Mouse (Mus musculus) hindbrain, postnatal 0 days (tissue): ENCODE measurements around the gene Arsj. TPM values are rescaled to one million over a fixed set of nuclear protein-coding genes. Genes with fewer than 3 reads are reported as not detected.

Source experiments
- ATAC-seq: fragments of 200-750 bp; cut with Nextera tagmentation; 2 replicates; pipeline ENCODE4 v1.8.0; 2017; ENCODE audit warnings: mild to moderate bottlenecking, moderate TSS enrichment, moderate library complexity
- DNase-seq: peaks from one replicate; pipeline ENCODE4 v3.0.0-alpha.2; 2015; ENCODE audit warnings: low spot score
- H3K27ac ChIP-seq: fragments of 300-500 bp; sonication (generic); 2 replicates; pipeline ENCODE4 v1.5.1; 2014; ENCODE audit warnings: mild to moderate bottlenecking
- H3K27me3 ChIP-seq: fragments of 300-500 bp; sonication (generic); 2 replicates; pipeline ENCODE4 v1.6.1; 2014; ENCODE audit warnings: low read length, mixed read lengths; ENCODE audit not compliant: insufficient read depth
- H3K36me3 ChIP-seq: fragments of 300-500 bp; sonication (generic); 2 replicates; pipeline ENCODE4 v1.6.1; 2014; ENCODE audit warnings: low read length, mixed read lengths; ENCODE audit not compliant: insufficient read depth
- H3K4me1 ChIP-seq: fragments of 300-500 bp; sonication (generic); 2 replicates; pipeline ENCODE4 v1.6.1; 2014; ENCODE audit warnings: antibody characterized with exemption, low read length, mixed read lengths; ENCODE audit not compliant: insufficient read depth
- H3K4me2 ChIP-seq: fragments of 300-500 bp; sonication (generic); 2 replicates; pipeline ENCODE4 v1.6.1; 2014; ENCODE audit warnings: low read depth, mild to moderate bottlenecking, low read length, moderate library complexity, mixed read lengths
- H3K4me3 ChIP-seq: fragments of 300-500 bp; sonication (generic); 2 replicates; pipeline ENCODE4 v1.5.1; 2014; ENCODE audit warnings: low read length
- H3K9ac ChIP-seq: fragments of 300-500 bp; sonication (generic); replicated peaks from 2 replicates; pipeline ENCODE4 v1.6.1; 2014; ENCODE audit warnings: mild to moderate bottlenecking, low read length, moderate library complexity, mixed read lengths
- H3K9me3 ChIP-seq: fragments of 300-500 bp; sonication (generic); 2 replicates; pipeline ENCODE4 v1.6.1; 2016; ENCODE audit warnings: low read length, mixed read lengths
- CTCF ChIP-seq: IDR thresholded peaks from 2 replicates; pipeline ENCODE4 v1.5.1; 2016; ENCODE audit warnings: antibody characterized with exemption, control low read depth, low read depth
- WGBS: fragments of 180-500 bp; shearing (Covaris S2); extraction: QIAGEN DNeasy Blood & Tissue Kit; methylation state at CpG from one replicate; pipeline ENCODE4 v1.1.7; 2014; 5-methylcytosine and 5-hydroxymethylcytosine counted together
- polyA plus RNA-seq: library from polyadenylated mRNA; unstranded; fragments of >200 nt; fragmentation: Nextera tagmentation; extraction: Ambion mirVana; gene quantifications from 2 replicates; pipeline ENCODE4 v1.2.1, GENCODE M21; 2015
- total RNA-seq: library from RNA; depleted of rRNA; stranded (reverse); fragments of >200 nt; gene quantifications from 2 replicates; pipeline ENCODE4 v1.2.3, GENCODE M21; 2014; rRNA removed

Arsj gene
- total and polyA plus RNA-seq, 2 experiments from 2014 or later: 0.65 to 1.7 TPM

GRCm38 (mm10) chr3:126463119-126463815 is 99.8 kb downstream of the Arsj start:
- ATAC-seq (peak; percentile 70; the same call in 1 of the 2 replicates), DNase-seq (peak; percentile 37)
- no peak for TF ChIP-seq CTCF

DNA sequence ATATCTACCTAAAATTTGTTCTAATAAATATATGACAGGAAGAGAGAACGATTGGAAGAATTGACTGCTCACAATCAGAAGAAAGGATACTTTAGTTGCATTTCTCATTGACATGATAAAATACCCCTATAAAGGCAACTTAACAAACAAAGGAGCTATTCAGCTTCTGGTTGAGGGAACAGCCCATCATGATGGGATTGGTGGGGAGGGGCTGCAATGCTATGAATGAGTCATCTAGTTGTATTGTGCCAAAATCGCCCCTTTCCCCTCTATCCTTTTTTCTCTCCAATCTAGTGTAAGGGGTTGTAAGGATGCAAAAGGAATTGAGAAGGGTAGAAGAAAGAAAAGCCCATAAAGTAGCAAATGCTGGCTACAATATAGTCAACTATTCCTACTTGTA is 100.8 kb downstream of the Arsj start:
- no peak for DNase-seq
- TF ChIP-seq CTCF: no peak

More at GRCm38 (mm10) chr3:126463119-126463815, 99.8 kb downstream of the Arsj start:
- no peak overlapping the region for H3K9ac ChIP-seq
- WGBS: 69% methylated on average over 4 of the region's 4 CpGs
- H3K36me3 ChIP-seq: no peaks in the 10 kb centered on the region
- no peak overlapping the region for H3K4me2 ChIP-seq
- no peaks in the 10 kb centered on the region for H3K4me1 ChIP-seq
- no peak overlapping the region for H3K27ac ChIP-seq
- H3K4me3 ChIP-seq: no peak overlapping the region
- H3K27me3 ChIP-seq: no peaks in the 10 kb centered on the region
- no peaks in the 10 kb centered on the region for H3K9me3 ChIP-seq

More for the DNA sequence above, 100.8 kb downstream of the Arsj start:
- Histone ChIP-seq H3K36me3 (no peaks in the 10 kb centered on the region), H3K9ac (no peak overlapping the region), H3K27me3 (no peaks in the 10 kb centered on the region), H3K4me3 (no peak overlapping the region), H3K4me2 (no peak overlapping the region), H3K27ac (no peak overlapping the region), H3K4me1 (no peaks in the 10 kb centered on the region), H3K9me3 (no peaks in the 10 kb centered on the region)
- ATAC-seq: no peak
- WGBS: 42% methylated on average over 2 of the region's 2 CpGs

Other genes with a start within 250 kb of the Arsj start
- gene Camk2d, start 232.6 kb downstream of the Arsj start, total RNA-seq: 137 and 178 TPM in 2 replicates
- 95.3 and 97.8 TPM in 2 replicates for gene Camk2d, start 232.6 kb downstream of the Arsj start, polyA plus RNA-seq